In genomic region chr1:57954376-57954765, GRCm38 (mm10) we compare ENCODE assay signal across 16 mouse cellular contexts.
"Had no signal": no experiment of that assay in that cellular context is flagged by ENCODE, and none has a peak within 500 bp of the region (broad histone marks: within the 10 kb centered on the region; RNA-seq: fewer than 3 reads in every experiment).

No protein-coding gene starts in this region.

- H3K4me1 ChIP-seq: liver, embryonic 13.5 days; liver, embryonic 15.5 days; lung, embryonic 15.5 days; midbrain, embryonic 15.5 days; neural tube, embryonic 12.5 days; stomach, embryonic 15.5 days had no signal

- H3K9me3 ChIP-seq: liver, embryonic 13.5 days; liver, embryonic 15.5 days; lung, embryonic 15.5 days; megakaryocyte, embryonic 14.5 days; midbrain, embryonic 13.5 days; midbrain, embryonic 15.5 days; neural tube, embryonic 12.5 days; stomach, embryonic 15.5 days had no signal

- H3K27ac ChIP-seq: liver, embryonic 13.5 days; liver, embryonic 15.5 days; macrophage; midbrain, embryonic 13.5 days; midbrain, embryonic 15.5 days; neural tube, embryonic 12.5 days; stomach, embryonic 15.5 days; stomach, postnatal 0 days had no signal

- DNase-seq: liver; liver, embryonic 13.5 days; liver, postnatal 0 days; lung, adult 2 months; lung, postnatal 14 days; lung, postnatal 36 days; right cerebral cortex, postnatal 14 days had no signal

- H3K27me3 ChIP-seq: liver, embryonic 13.5 days; liver, embryonic 15.5 days; lung, embryonic 15.5 days; megakaryocyte, embryonic 14.5 days; midbrain, embryonic 13.5 days; midbrain, embryonic 15.5 days; neural tube, embryonic 12.5 days; stomach, embryonic 15.5 days had no signal

- H3K9ac ChIP-seq: liver, embryonic 13.5 days; liver, embryonic 15.5 days; liver, postnatal 0 days; lung, embryonic 15.5 days; midbrain, embryonic 13.5 days; midbrain, embryonic 15.5 days; neural tube, embryonic 12.5 days; stomach, embryonic 15.5 days had no signal

- H3K4me3 ChIP-seq: liver, embryonic 13.5 days; liver, embryonic 15.5 days; lung, embryonic 15.5 days; megakaryocyte, embryonic 14.5 days; midbrain, embryonic 13.5 days; midbrain, embryonic 15.5 days; neural tube, embryonic 12.5 days; stomach, embryonic 15.5 days had no signal
